11 mouse cellular contexts compared by ENCODE assay signal in the genomic region with DNA sequence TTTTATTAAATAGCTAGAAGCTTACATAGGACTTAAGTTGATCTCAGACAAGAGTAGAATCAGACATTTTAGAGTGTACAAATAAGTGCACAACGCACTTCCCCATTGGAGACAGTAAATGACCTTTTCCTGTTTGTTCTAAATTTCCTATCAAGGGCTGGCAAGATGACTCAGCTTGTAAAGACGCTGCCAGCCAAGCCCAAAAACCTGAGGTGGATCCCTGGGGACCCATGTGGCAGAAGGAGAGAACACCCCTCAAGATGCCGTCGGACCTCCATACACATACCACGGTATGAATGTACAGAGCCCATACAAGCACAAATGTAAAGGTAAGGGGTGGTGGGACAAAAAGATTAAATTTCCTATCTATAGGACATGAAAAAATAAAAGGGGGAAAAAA. TPM values are rescaled to one million over a fixed set of nuclear protein-coding genes. Genes with fewer than 3 reads are reported as not detected.
DNase-seq lines count a peak whose midpoint lies in the region; TF ChIP-seq lines count a peak whose summit lies in the region.
"Had no signal": no experiment of that assay in that cellular context is flagged by ENCODE, and none has a peak within 500 bp of the region (broad histone marks: within the 10 kb centered on the region; RNA-seq: fewer than 3 reads in every experiment).

No protein-coding gene starts in this region.

- H3K4me1 ChIP-seq in MEL (ENCODE audit: control insufficient read depth in 1 of 2, insufficient read depth in 2 of 2, low read length in 2 of 2): no peaks in the 10 kb centered on the region
- H3K4me1 ChIP-seq: stomach, embryonic 15.5 days had no signal

- no peaks in the 10 kb centered on the region for H3K27me3 ChIP-seq in MEL (ENCODE audit: control insufficient read depth in 1 of 2, insufficient read depth in 2 of 2, low read length in 2 of 2)
- H3K27me3 ChIP-seq: liver, embryonic 15.5 days; stomach, embryonic 15.5 days had no signal

- DNase-seq in kidney, postnatal 36 days: peak; percentile 12 to 26
- DNase-seq in kidney, postnatal 25 days: no peak
- peak; percentile 17 for DNase-seq in MEL (ENCODE audit: low read depth, low spot score)
- peak; percentile 40 for DNase-seq in adrenal gland, postnatal 10 days
- DNase-seq in cerebellum, adult 11-12 months: no peak
- DNase-seq in frontal cortex, postnatal 14 days (ENCODE audit: low spot score in 2 of 2): no peak
- DNase-seq: cerebellum, postnatal 36 days; right cerebral cortex, postnatal 14 days had no signal

- no peaks in the 10 kb centered on the region for H3K9me3 ChIP-seq in MEL (replicated peaks; ENCODE audit: insufficient read depth, low read length)
- H3K9me3 ChIP-seq: liver, embryonic 15.5 days; stomach, embryonic 15.5 days had no signal

- H3K9ac ChIP-seq in MEL (ENCODE audit: control insufficient read depth, low read depth, low read length, poor library complexity, severe bottlenecking): no peak overlapping the region
- H3K9ac ChIP-seq: liver, embryonic 15.5 days; stomach, embryonic 15.5 days had no signal

- WGBS in macrophage (ENCODE audit: missing documents): 39% methylated on average over 5 of the region's 5 CpGs

- H3K27ac ChIP-seq in MEL (ENCODE audit: control insufficient read depth, low read depth, low read length) (no peak overlapping the region; the same call in 1 of the 2 replicates), macrophage (peak overlapping the region; percentile 83)
- H3K27ac ChIP-seq: liver, embryonic 15.5 days; stomach, embryonic 15.5 days had no signal

- TF ChIP-seq EP300 in MEL (IDR thresholded peaks at IDR 0.05; ENCODE audit: low read depth in 1 of 2, low read length in 2 of 2): no peak

- no peak for TF ChIP-seq CTCF in MEL (IDR thresholded peaks at IDR 0.05 in 2 of 3, conservative IDR thresholded peaks at IDR 0.05 in 1 of 3; ENCODE audit: control insufficient read depth in 1 of 3, insufficient read depth in 1 of 3, low read depth in 2 of 3, low read length in 3 of 3, poor library complexity in 1 of 3, severe bottlenecking in 1 of 3)

- no peaks in the 10 kb centered on the region for H3K79me2 ChIP-seq in MEL (ENCODE audit: control insufficient read depth, insufficient read depth, low read length, poor library complexity)
- H3K79me2 ChIP-seq in macrophage (ENCODE audit: inconsistent target): peaks cover 100% of the 10 kb centered on the region

- TF ChIP-seq RAD21 in MEL (IDR thresholded peaks at IDR 0.05; ENCODE audit: low read depth, low read length): no peak

- H3K4me3 ChIP-seq in MEL (ENCODE audit: control insufficient read depth in 1 of 2, insufficient read depth in 1 of 2, low read depth in 2 of 2, low read length in 2 of 2) (no peak overlapping the region), macrophage (ENCODE audit: inconsistent target) (no peak overlapping the region)
- H3K4me3 ChIP-seq: liver, embryonic 15.5 days; stomach, embryonic 15.5 days had no signal

- no peak for TF ChIP-seq POLR2A in MEL (IDR thresholded peaks at IDR 0.05; ENCODE audit: control insufficient read depth in 1 of 2, insufficient read depth in 1 of 2, low read depth in 1 of 2, low read length in 2 of 2, poor library complexity in 1 of 2)

- no peaks in the 10 kb centered on the region; a peak in 1 of 4 replicates for H3K36me3 ChIP-seq in MEL (ENCODE audit: control insufficient read depth in 1 of 2, insufficient read depth in 2 of 2, low read length in 2 of 2)
- no peaks in the 10 kb centered on the region for H3K36me3 ChIP-seq in macrophage (ENCODE audit: inconsistent target)
- H3K36me3 ChIP-seq: liver, embryonic 15.5 days; stomach, embryonic 15.5 days had no signal

TF ChIP-seq in MEL, 35 proteins besides CTCF, POLR2A, EP300 and RAD21:
- no peak for TF ChIP-seq ETS1 (IDR thresholded peaks at IDR 0.05; ENCODE audit: low read depth, low read length)
- no peak for TF ChIP-seq ELF1 (IDR thresholded peaks at IDR 0.05; ENCODE audit: low read depth, low read length)
- no peak for TF ChIP-seq MYB (IDR thresholded peaks at IDR 0.05; ENCODE audit: low read depth, low read length)
- no peak for TF ChIP-seq KAT2A (conservative IDR thresholded peaks at IDR 0.05; ENCODE audit: low read depth, low read length)
- TF ChIP-seq RCOR1 (IDR thresholded peaks at IDR 0.05; ENCODE audit: low read depth, low read length): no peak

RNA-seq across cellular contexts. Expression of a gene that starts 35.4 kb away (rescaled TPM):
- total RNA-seq in MEL (2012; rRNA removed): 17.9 and 25.7 TPM in 2 replicates
- 10 to 100 TPM in 1 of 2 experiments, not detected in 1; 23.6 TPM for polyA plus RNA-seq in MEL (2012; ENCODE audit: insufficient read depth in 1 of 2, insufficient read length in 2 of 2, low read depth in 1 of 2, low replicate concordance in 2 of 2, missing spikeins in 1 of 2)
- 10 to 100 TPM; 32.1 to 32.5 TPM for total RNA-seq in adrenal gland, postnatal 10 days (2021)
- 10 to 100 TPM in 25 of 26 experiments, 1 to 10 TPM in 1; 7.0 to 47.6 (median 27.4) TPM for total RNA-seq in macrophage (2018; cell fraction: chromatin; rRNA removed)
- total RNA-seq in macrophage (2018; cell fraction: cytosol; rRNA removed): 100 to 1,000 TPM in 13 of 26 experiments, 10 to 100 TPM in 13; 70.2 to 171 (median 101) TPM
- total RNA-seq in macrophage (2018; cell fraction: nucleus; rRNA removed): 10 to 100 TPM; 28.0 to 79.5 (median 53.6) TPM
- 93.9 to 139 TPM (median 136 TPM) in 3 replicates for polyA plus RNA-seq in macrophage (2018)

RNA-seq across cellular contexts. Expression of a gene that starts 45.2 kb away (rescaled TPM):
- 21.8 and 27.4 TPM in 2 replicates for total RNA-seq in MEL (2012; rRNA removed)
- polyA plus RNA-seq in MEL (2012; ENCODE audit: insufficient read depth in 1 of 2, insufficient read length in 2 of 2, low read depth in 1 of 2, low replicate concordance in 2 of 2, missing spikeins in 1 of 2) (100 to 1,000 TPM in 1 of 2 experiments, 10 to 100 TPM in 1; 34.3 to 313 TPM), macrophage (2018) (33.7 to 41.6 TPM (median 40.4 TPM) in 3 replicates)
- total RNA-seq in adrenal gland, postnatal 10 days (2021): 10 to 100 TPM; 59.5 to 69.7 TPM
- 100 to 1,000 TPM in 25 of 26 experiments, 10 to 100 TPM in 1; 99.6 to 452 (median 234) TPM for total RNA-seq in macrophage (2018; cell fraction: chromatin; rRNA removed)
- total RNA-seq in macrophage (2018; cell fraction: cytosol; rRNA removed): 10 to 100 TPM; 34.3 to 65.4 (median 48.6) TPM
- total RNA-seq in macrophage (2018; cell fraction: nucleus; rRNA removed): 100 to 1,000 TPM in 17 of 26 experiments, 10 to 100 TPM in 9; 65.0 to 297 (median 115) TPM

Comparison
In these comparisons a context has a peak if more than half of its experiments do, and no peak if none do; other contexts are left out.
1. DNase-seq: peak in kidney, postnatal 36 days (2 of 2), MEL (single experiment) and adrenal gland, postnatal 10 days (single experiment); none in kidney, postnatal 25 days (0 of 2), cerebellum, adult 11-12 months (single experiment) and frontal cortex, postnatal 14 days (0 of 2).